Mouse (Mus musculus): ENCODE measurements around the gene Tk2.
"Not testable (repeated sequence)": the region's sequence is repeated elsewhere in the genome, so short reads cannot be mapped to it uniquely, and the experiment has no call there.

Gene Tk2

GRCm38 (mm10) chr8:104248276-104248675, at the start of gene Tk2:
TSS of gene Tk2 (minus strand) at chr8:104248558.
- DNase-seq: peak; percentile 84

GRCm38 (mm10) chr8:104294396-104294795, 46.0 kb upstream of the Tk2 start:
- no peak for DNase-seq

- not testable (repeated sequence) for DNase-seq
These were observed 44.7 kb upstream of the Tk2 start, which contains the start of gene Cmtm2a for GRCm38 (mm10) chr8:104293081-104293480. TSS of gene Cmtm2a (minus strand) at chr8:104293181.

GRCm38 (mm10) chr8:104268937-104269440, 20.6 kb upstream of the Tk2 start:
- DNase-seq: no peak

GRCm38 (mm10) chr8:104268368-104268767, 20.0 kb upstream of the Tk2 start:
- no peak for DNase-seq

- not testable (repeated sequence) for DNase-seq
These were observed 16.0 kb upstream of the Tk2 start for GRCm38 (mm10) chr8:104264271-104264935.

GRCm38 (mm10) chr8:104261802-104262201, 13.4 kb upstream of the Tk2 start:
- not testable (repeated sequence) for DNase-seq

GRCm38 (mm10) chr8:104253016-104253415, 4.7 kb upstream of the Tk2 start:
- peak; percentile 77 to 83 for DNase-seq

GRCm38 (mm10) chr8:104251461-104251860, 3.1 kb upstream of the Tk2 start:
- no peak for DNase-seq

- peak; percentile 89 to 90 for DNase-seq
These were observed 2.3 kb upstream of the Tk2 start, which contains the start of gene Cklf for GRCm38 (mm10) chr8:104250439-104251367. TSS of gene Cklf (plus strand) at chr8:104250861.

GRCm38 (mm10) chr8:104249442-104249996, 1.2 kb upstream of the Tk2 start:
- no peak for DNase-seq

GRCm38 (mm10) chr8:104247908-104248275, 466 bp downstream of the Tk2 start:
- peak in 1 of 2 experiments; percentile 71 for DNase-seq

GRCm38 (mm10) chr8:104247054-104247907, 1.1 kb downstream of the Tk2 start:
- peak; percentile 94 to 97 for DNase-seq

GRCm38 (mm10) chr8:104246621-104247020, 1.7 kb downstream of the Tk2 start:
- DNase-seq: no peak

GRCm38 (mm10) chr8:104242038-104242644, 6.2 kb downstream of the Tk2 start:
- DNase-seq: no peak

GRCm38 (mm10) chr8:104239418-104239861, 8.9 kb downstream of the Tk2 start:
- DNase-seq: peak; percentile 55

GRCm38 (mm10) chr8:104234573-104234972, 13.8 kb downstream of the Tk2 start:
- no peak for DNase-seq

GRCm38 (mm10) chr8:104232919-104233318, 15.4 kb downstream of the Tk2 start:
- peak; percentile 32 to 34 for DNase-seq

- no peak for DNase-seq
These were observed 16.3 kb downstream of the Tk2 start for GRCm38 (mm10) chr8:104232039-104232438.

- no peak for DNase-seq
These were observed 18.0 kb downstream of the Tk2 start for GRCm38 (mm10) chr8:104230377-104230776.

GRCm38 (mm10) chr8:104227048-104227447, 21.3 kb downstream of the Tk2 start:
- DNase-seq: no peak

- peak; percentile 83 to 84 for DNase-seq
These were observed 28.6 kb downstream of the Tk2 start for GRCm38 (mm10) chr8:104219806-104220205.
